Mouse (Mus musculus) midbrain, embryonic 14.5 days (tissue): Measurements from ENCODE around the gene Tns3. TPM values are rescaled to one million over a fixed set of nuclear protein-coding genes. Genes with fewer than 3 reads are reported as not detected.

Experiments
- ATAC-seq: fragments of 200-750 bp; cut with Nextera tagmentation; 2 replicates; pipeline ENCODE4 v1.8.0; 2017; ENCODE audit warnings: moderate number of reproducible peaks, moderate library complexity; ENCODE audit not compliant: low FRiP score, low TSS enrichment
- DNase-seq: peaks from one replicate; pipeline ENCODE4 v3.0.0-alpha.2; 2015
- H3K27ac ChIP-seq: fragments of 300-500 bp; sonication (generic); replicated peaks from 2 replicates; pipeline ENCODE4 v1.5.1; 2014; ENCODE audit warnings: mild to moderate bottlenecking, low read depth, low read length, moderate library complexity
- H3K27me3 ChIP-seq: fragments of 300-500 bp; sonication (generic); 2 replicates; pipeline ENCODE4 v1.6.1; 2014; ENCODE audit warnings: low read length, control low read depth, mixed read lengths; ENCODE audit not compliant: control insufficient read depth, insufficient read depth
- H3K36me3 ChIP-seq: fragments of 300-500 bp; sonication (generic); 2 replicates; pipeline ENCODE4 v1.6.1; 2014; ENCODE audit warnings: low read length, control low read depth; ENCODE audit not compliant: control insufficient read depth, insufficient read depth
- H3K4me1 ChIP-seq: fragments of 300-500 bp; sonication (generic); 2 replicates; pipeline ENCODE4 v1.6.1; 2014; ENCODE audit warnings: mild to moderate bottlenecking, antibody characterized with exemption, low read length, control low read depth; ENCODE audit not compliant: control insufficient read depth, insufficient read depth
- H3K4me2 ChIP-seq: fragments of 300-500 bp; sonication (generic); 2 replicates; pipeline ENCODE4 v1.6.1; 2014; ENCODE audit warnings: mild to moderate bottlenecking, low read length, moderate library complexity
- H3K4me3 ChIP-seq: fragments of 300-500 bp; sonication (generic); replicated peaks from 2 replicates; pipeline ENCODE4 v1.5.1; 2014; ENCODE audit warnings: low read depth, low read length
- H3K9ac ChIP-seq: fragments of 300-500 bp; sonication (generic); replicated peaks from 2 replicates; pipeline ENCODE4 v1.6.1; 2014; ENCODE audit warnings: mild to moderate bottlenecking, low read length, moderate library complexity
- H3K9me3 ChIP-seq: fragments of 300-500 bp; sonication (generic); 2 replicates; pipeline ENCODE4 v1.6.1; 2016; ENCODE audit warnings: low read length, control low read depth, mixed read lengths; ENCODE audit not compliant: control insufficient read depth
- WGBS: fragments of 180-500 bp; shearing (Covaris S2); extraction: QIAGEN DNeasy Blood & Tissue Kit; methylation state at CpG from one replicate; pipeline ENCODE4 v1.1.7; 2014; 5-methylcytosine and 5-hydroxymethylcytosine counted together
- polyA plus RNA-seq: library from polyadenylated mRNA; unstranded; fragments of >200 nt; fragmentation: Nextera tagmentation; extraction: Ambion mirVana; gene quantifications from 2 replicates; pipeline ENCODE4 v1.2.1, GENCODE M21; 2014

Gene Tns3
- polyA plus RNA-seq, 1 experiment from 2014 or later = 4.4 TPM

DNA sequence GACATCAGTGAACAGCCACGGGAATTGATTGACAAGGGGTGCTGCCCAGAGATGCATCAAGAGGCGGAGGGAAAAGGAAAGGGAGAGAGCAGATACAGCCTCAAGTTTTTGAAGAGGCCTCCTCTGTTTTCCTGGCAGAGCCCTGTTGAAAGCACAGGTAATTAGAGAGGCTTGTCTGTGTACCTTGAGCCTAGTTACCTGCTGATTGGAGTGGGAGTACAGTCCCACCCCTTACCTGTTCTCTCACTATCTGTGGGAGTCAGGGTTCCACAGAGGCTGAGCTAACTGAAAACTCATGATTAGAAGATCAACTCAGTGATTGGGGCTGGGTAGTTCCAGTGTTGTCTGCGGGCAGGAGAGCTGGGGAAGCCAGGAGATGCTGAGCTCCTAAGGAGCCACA lies 22.2 kb upstream of the Tns3 start:
- ATAC-seq (no peak), DNase-seq (no peak)
- Histone ChIP-seq H3K27me3 (no peaks in the 10 kb centered on the region), H3K36me3 (no peaks in the 10 kb centered on the region), H3K4me2 (no peak overlapping the region), H3K4me3 (no peak overlapping the region), H3K4me1 (no peaks in the 10 kb centered on the region), H3K9me3 (no peaks in the 10 kb centered on the region), H3K9ac (no peak overlapping the region), H3K27ac (no peak overlapping the region)
- WGBS = 83% methylated on average over 3 of the region's 3 CpGs

DNA sequence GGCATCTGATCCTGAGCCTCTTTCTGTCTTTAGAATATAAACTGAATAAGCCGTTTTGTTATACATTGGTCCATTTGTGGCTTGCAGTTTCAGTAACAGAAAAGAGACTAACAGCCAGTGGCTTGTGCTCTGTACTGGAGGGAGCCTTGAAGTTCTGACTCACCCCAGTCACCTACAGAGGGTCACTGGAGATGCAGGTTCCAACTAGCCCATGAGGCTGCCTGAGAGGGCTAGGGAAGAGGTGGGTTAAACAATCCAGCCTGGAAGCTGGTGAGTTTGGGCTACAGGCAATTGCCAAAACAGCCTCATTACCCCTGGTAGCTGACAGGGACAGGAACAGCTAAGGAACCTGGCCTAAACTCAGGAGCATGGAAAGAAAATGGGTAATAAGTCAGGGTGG lies 21.7 kb upstream of the Tns3 start:
- WGBS = 87% methylated on average over 1 of the region's 1 CpGs
- H3K27me3 ChIP-seq = no peaks in the 10 kb centered on the region
- no peaks in the 10 kb centered on the region for H3K36me3 ChIP-seq
- no peaks in the 10 kb centered on the region for H3K9me3 ChIP-seq
- no peaks in the 10 kb centered on the region for H3K4me1 ChIP-seq
- DNase-seq (no peak), ATAC-seq (no peak)
- no peak overlapping the region for H3K27ac ChIP-seq
- no peak overlapping the region for H3K4me3 ChIP-seq
- no peak overlapping the region for H3K4me2 ChIP-seq
- H3K9ac ChIP-seq = no peak overlapping the region

DNA sequence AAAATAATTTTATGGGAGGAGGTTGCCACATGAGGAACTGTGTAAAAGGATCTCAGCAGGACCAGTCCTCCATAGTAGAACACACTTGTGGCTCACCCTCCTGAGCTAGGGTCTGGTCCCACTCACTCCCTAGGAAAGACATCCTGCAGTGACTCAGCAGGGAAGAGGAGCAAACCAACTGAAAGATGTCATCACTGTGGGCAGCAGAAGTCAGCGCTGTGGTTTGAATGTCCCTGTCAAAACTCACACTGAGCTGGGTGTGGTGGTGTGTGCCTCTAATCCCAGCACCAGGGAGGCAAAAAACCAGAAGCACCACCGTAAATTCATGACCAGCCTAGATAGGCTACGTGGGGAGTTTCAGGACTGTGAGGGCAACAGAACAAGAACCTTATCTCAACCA lies 20.9 kb upstream of the Tns3 start:
- Histone ChIP-seq H3K4me3 (no peak overlapping the region), H3K27me3 (no peaks in the 10 kb centered on the region), H3K4me2 (no peak overlapping the region), H3K9ac (no peak overlapping the region), H3K27ac (no peak overlapping the region), H3K36me3 (no peaks in the 10 kb centered on the region), H3K9me3 (no peaks in the 10 kb centered on the region), H3K4me1 (no peaks in the 10 kb centered on the region)
- 63% methylated on average over 3 of the region's 3 CpGs for WGBS
- DNase-seq (no peak), ATAC-seq (no peak)

DNA sequence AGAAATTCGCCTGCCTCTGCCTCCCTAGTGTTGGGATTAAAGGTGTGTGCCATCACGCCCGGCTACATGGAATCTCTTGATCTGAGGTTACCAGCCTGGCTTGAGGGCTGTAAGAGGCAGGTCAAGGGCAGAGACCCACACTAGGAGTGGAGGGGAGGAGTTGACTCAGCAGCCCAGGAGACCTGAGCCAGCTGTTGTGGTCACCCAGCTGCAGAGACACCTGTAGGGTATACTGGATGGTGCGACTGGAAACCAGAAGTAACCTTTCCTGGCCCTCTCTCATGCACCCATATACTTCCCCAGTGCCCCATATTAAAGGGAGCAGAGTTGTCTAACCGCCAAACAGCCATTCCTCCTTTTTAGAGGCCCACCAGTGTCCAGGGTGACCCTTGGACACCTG lies 19.9 kb upstream of the Tns3 start:
- Histone ChIP-seq H3K4me3 (no peak overlapping the region), H3K4me1 (no peaks in the 10 kb centered on the region), H3K27me3 (no peaks in the 10 kb centered on the region), H3K4me2 (no peak overlapping the region), H3K9ac (no peak overlapping the region), H3K27ac (no peak overlapping the region), H3K36me3 (no peaks in the 10 kb centered on the region), H3K9me3 (no peaks in the 10 kb centered on the region)
- DNase-seq = no peak
- WGBS = 90% methylated on average over 5 of the region's 5 CpGs
- ATAC-seq = no peak

DNA sequence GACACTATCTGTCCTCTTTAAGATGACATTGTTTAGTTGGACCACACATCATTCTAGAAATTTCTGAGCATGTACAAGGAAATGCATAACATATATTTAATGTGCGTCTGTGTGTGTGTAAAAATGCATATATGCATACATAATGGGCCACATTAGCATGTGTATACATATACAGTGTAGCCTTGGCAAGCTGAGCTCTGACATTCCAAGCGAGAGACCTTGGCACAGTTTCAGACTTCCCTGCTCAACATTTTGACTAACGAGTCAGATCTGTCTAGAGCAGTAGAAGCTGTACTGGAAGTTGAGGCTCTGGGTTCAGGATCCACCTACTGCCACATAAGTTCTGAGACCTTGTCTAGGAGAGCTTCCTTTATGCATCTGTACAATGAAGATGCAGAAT lies 17.0 kb upstream of the Tns3 start:
- ATAC-seq (no peak), DNase-seq (no peak)
- H3K36me3 ChIP-seq = no peaks in the 10 kb centered on the region
- no peak overlapping the region for H3K4me2 ChIP-seq
- no peaks in the 10 kb centered on the region for H3K27me3 ChIP-seq
- no peak overlapping the region for H3K9ac ChIP-seq
- WGBS = 71% methylated on average over 3 of the region's 3 CpGs
- no peak overlapping the region for H3K27ac ChIP-seq
- H3K4me1 ChIP-seq = no peaks in the 10 kb centered on the region
- H3K4me3 ChIP-seq = no peak overlapping the region
- H3K9me3 ChIP-seq = no peaks in the 10 kb centered on the region

DNA sequence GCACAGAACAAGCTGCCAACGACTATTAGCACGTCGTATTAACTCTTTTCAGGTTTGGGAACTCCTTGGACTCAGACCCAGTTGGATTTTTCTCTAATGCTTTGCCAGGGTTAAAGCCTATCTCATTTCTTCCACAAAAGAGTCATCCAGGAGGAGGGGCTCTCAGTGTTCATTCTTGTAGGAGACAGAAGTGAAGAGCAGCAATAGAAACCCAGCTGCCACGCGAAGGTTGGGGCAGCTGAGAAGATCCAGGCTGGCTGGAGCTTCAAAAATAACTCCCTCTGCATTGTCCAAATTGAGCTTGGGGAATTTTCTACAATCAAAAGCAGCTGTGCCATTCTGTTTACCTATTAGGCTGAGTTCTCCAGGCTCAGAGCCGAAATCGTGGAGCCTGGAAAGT lies 16.3 kb upstream of the Tns3 start:
- Histone ChIP-seq H3K27me3 (no peaks in the 10 kb centered on the region), H3K9me3 (no peaks in the 10 kb centered on the region), H3K4me1 (no peaks in the 10 kb centered on the region), H3K27ac (no peak overlapping the region), H3K9ac (no peak overlapping the region), H3K36me3 (no peaks in the 10 kb centered on the region), H3K4me2 (no peak overlapping the region), H3K4me3 (no peak overlapping the region)
- no peak for DNase-seq
- 53% methylated on average over 7 of the region's 7 CpGs for whole genome bisulfite sequencing
- ATAC-seq = no peak

DNA sequence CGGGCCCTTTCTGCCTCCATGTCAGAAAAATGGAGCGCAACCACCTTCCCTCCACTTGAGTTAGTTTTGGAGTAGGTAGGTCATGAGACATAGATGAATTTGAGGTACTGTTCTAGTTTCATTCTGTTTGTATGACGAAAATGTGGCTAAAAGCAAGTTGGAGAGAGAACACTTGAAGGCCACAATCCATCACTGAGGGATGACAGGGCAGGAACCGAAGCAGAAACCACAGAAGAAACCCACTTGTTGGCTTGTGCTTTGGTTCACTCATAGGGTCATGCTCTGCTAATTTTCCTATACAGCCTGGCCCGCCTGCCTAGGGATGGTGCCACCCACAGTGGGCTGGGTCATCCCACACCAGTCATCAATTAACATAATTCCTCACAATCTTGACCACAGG lies 14.9 kb upstream of the Tns3 start:
- WGBS = 89% methylated on average over 5 of the region's 5 CpGs
- Histone ChIP-seq H3K9me3 (no peaks in the 10 kb centered on the region), H3K27ac (no peak overlapping the region), H3K4me2 (no peak overlapping the region), H3K27me3 (no peaks in the 10 kb centered on the region), H3K4me3 (no peak overlapping the region), H3K9ac (no peak overlapping the region), H3K36me3 (no peaks in the 10 kb centered on the region), H3K4me1 (no peaks in the 10 kb centered on the region)
- DNase-seq (no peak), ATAC-seq (no peak)

DNA sequence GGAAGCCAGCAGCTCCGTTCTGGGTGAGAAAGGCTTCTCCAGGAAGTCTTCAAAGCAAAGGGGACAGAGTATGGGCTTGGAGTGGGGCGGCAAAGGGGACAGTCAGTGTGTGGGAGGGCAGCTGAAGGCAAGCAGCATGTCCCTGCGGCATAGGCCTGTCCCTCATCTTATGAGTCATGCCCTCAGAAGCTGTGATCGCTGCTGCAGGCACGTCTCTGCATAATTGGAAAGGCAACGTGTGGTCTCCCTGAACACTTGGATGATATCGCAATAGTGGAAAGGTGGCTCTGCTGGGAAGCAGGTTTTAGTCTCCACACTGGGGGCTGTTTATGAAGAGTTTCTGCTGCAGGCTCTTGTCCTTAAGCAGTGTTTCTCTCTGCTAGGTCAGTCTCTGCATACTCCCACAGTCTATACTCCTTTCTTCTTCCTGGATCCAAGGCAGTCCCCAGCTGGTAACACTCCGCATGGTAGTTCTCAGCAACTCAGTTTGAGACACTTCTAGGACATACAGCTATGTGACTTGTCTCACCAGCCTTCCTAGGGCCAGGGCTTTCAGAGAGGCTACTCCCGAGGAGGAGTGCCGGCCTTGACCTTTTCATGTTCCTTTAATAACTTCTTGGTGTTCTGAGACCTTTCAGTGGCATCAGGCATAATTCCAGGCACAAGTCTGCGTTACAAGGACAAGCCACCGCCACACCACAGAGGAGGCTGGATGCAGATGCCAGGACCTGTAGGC lies 14.1 kb upstream of the Tns3 start:
- Histone ChIP-seq H3K4me1 (no peaks in the 10 kb centered on the region), H3K9me3 (no peaks in the 10 kb centered on the region), H3K27ac (no peak overlapping the region), H3K4me2 (no peak overlapping the region), H3K36me3 (no peaks in the 10 kb centered on the region), H3K9ac (no peak overlapping the region), H3K4me3 (no peak overlapping the region), H3K27me3 (no peaks in the 10 kb centered on the region)
- 90% methylated on average over 12 of the region's 12 CpGs for WGBS
- no peak for DNase-seq
- no peak for ATAC-seq

DNA sequence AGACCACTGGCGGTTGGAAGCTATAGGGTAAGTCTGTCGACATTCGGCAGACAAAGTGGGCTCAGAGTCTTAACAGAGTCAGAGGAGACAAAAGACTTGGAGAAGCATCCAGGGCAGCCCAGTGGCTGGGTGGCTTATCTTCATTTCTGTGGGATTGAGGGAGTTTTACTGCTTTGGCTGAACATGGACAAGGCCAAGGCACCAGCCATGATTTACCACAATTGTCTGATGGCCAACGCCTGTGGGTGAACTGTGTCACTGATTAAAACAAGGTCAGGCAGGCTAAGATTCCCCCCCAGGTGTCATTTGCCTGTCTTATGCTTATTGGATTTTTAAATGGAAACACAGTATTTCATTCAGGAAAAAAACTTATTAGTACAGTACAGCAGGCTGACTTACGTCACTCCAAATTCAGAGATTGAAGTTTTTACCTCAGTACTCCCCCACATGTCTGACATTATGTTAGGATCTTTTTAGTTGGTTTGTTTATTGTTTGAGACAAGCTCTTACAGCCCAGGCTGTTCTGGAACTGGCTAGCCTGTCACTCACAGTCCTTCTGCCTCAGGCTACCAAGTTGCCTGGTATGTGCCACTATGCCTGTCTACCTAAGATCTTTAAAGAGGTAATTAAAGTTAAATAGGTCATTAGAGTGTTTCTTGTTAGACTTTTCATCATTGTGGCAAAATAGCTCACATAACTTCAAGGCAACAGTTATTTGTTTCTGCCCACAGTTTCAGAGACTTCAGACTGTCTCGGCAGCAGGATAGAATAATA lies 11.6 kb upstream of the Tns3 start:
- DNase-seq (no peak), ATAC-seq (no peak)
- WGBS = 83% methylated on average over 6 of the region's 6 CpGs
- Histone ChIP-seq H3K4me1 (no peaks in the 10 kb centered on the region), H3K4me2 (no peak overlapping the region), H3K4me3 (no peak overlapping the region), H3K27ac (no peak overlapping the region), H3K9me3 (no peaks in the 10 kb centered on the region), H3K27me3 (no peaks in the 10 kb centered on the region), H3K9ac (no peak overlapping the region), H3K36me3 (no peaks in the 10 kb centered on the region)
